Mouse (Mus musculus): Measurements from ENCODE around the gene Ptpa. TPM values are rescaled to one million over a fixed set of nuclear protein-coding genes. Genes with fewer than 3 reads are reported as not detected.

Gene Ptpa
- polyA plus RNA-seq, 1 experiment from 2014 or later = 131 TPM

DNA sequence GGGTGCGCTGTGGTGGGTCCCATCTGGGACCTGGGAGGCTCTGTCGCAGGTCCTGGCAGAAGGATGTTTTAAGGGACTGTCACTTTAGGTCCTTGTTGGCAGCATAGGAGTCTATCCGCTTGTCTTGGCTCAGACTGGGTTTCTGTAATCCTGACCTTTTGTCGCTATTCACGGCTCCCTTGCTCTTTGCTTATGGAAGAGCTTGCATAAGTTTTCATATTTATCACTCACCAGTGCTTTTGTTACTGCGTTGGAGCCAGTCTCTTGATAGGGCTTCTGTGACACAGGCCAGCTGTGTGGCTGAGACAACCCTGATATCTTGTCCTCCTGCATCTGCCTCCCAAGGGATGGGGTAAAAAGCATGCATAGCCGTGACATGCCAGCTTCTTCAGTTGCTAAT lies 36.5 kb upstream of the Ptpa start:
- H3K4me1 ChIP-seq (replicated peaks; ENCODE audit: insufficient read depth, low read length) = no peaks in the 10 kb centered on the region
- H3K4me3 ChIP-seq (replicated peaks; ENCODE audit: low read depth, low read length) = no peak overlapping the region
- no peak overlapping the region for H3K27ac ChIP-seq
- 84% methylated on average over 7 of the region's 7 CpGs for WGBS
- H3K9ac ChIP-seq (ENCODE audit: low read depth, low read length) = no peak overlapping the region
- no peaks in the 10 kb centered on the region for H3K27me3 ChIP-seq (ENCODE audit: insufficient read depth, low read length)
- H3K4me2 ChIP-seq (ENCODE audit: low read length) = no peak overlapping the region
- H3K9me3 ChIP-seq (replicated peaks; ENCODE audit: low read length) = no peaks in the 10 kb centered on the region
- ATAC-seq (replicated peaks; ENCODE audit: low FRiP score, low read depth) (no peak), DNase-seq (ENCODE audit: low spot score) (no peak)
- TF ChIP-seq CTCF (IDR thresholded peaks at IDR 0.05; ENCODE audit: low read depth) = no peak
- H3K36me3 ChIP-seq (ENCODE audit: insufficient read depth, low read length) = peaks cover 69% of the 10 kb centered on the region

GRCm38 (mm10) chr2:30380564-30381376 lies 35.1 kb upstream of the Ptpa start:
- ATAC-seq (replicated peaks; ENCODE audit: low FRiP score, low read depth) (no peak), DNase-seq (ENCODE audit: low spot score) (no peak)
- Histone ChIP-seq H3K4me3 (replicated peaks; ENCODE audit: low read depth, low read length) (no peak overlapping the region), H3K9ac (ENCODE audit: low read depth, low read length) (no peak overlapping the region), H3K4me2 (ENCODE audit: low read length) (no peak overlapping the region), H3K9me3 (replicated peaks; ENCODE audit: low read length) (no peaks in the 10 kb centered on the region), H3K4me1 (replicated peaks; ENCODE audit: insufficient read depth, low read length) (no peaks in the 10 kb centered on the region), H3K36me3 (ENCODE audit: insufficient read depth, low read length) (peaks cover 68% of the 10 kb centered on the region), H3K27ac (no peak overlapping the region), H3K27me3 (ENCODE audit: insufficient read depth, low read length) (no peaks in the 10 kb centered on the region)
- WGBS = 93% methylated on average over 10 of the region's 10 CpGs
- no peak for TF ChIP-seq CTCF (IDR thresholded peaks at IDR 0.05; ENCODE audit: low read depth)

DNA sequence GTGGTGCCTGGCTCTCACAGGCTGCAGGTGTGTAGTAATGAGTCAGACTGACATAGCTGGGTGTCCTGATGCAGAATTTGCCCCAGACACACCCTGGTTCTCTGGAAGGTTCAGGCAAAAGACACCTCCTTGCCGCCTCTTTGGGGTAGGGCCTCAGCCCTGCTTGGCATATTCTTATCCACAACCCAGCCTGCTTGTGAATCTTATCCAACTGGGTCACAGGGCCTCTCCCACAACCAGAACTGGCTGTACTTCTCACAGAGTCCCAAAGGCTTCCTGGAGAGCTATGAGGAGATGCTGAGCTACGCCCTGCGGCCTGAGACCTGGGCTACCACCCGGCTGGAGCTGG lies 34.5 kb upstream of the Ptpa start:
- H3K27ac ChIP-seq = no peak overlapping the region
- no peaks in the 10 kb centered on the region for H3K9me3 ChIP-seq (replicated peaks; ENCODE audit: low read length)
- WGBS = 98% methylated on average over 4 of the region's 4 CpGs
- TF ChIP-seq CTCF (IDR thresholded peaks at IDR 0.05; ENCODE audit: low read depth) = no peak
- H3K4me1 ChIP-seq (replicated peaks; ENCODE audit: insufficient read depth, low read length) = no peaks in the 10 kb centered on the region
- no peaks in the 10 kb centered on the region for H3K27me3 ChIP-seq (ENCODE audit: insufficient read depth, low read length)
- H3K9ac ChIP-seq (ENCODE audit: low read depth, low read length) = no peak overlapping the region
- no peak for ATAC-seq (replicated peaks; ENCODE audit: low FRiP score, low read depth)
- H3K4me3 ChIP-seq (replicated peaks; ENCODE audit: low read depth, low read length) = no peak overlapping the region
- peaks cover 62% of the 10 kb centered on the region for H3K36me3 ChIP-seq (ENCODE audit: insufficient read depth, low read length)
- no peak for DNase-seq (ENCODE audit: low spot score)
- H3K4me2 ChIP-seq (ENCODE audit: low read length) = no peak overlapping the region

DNA sequence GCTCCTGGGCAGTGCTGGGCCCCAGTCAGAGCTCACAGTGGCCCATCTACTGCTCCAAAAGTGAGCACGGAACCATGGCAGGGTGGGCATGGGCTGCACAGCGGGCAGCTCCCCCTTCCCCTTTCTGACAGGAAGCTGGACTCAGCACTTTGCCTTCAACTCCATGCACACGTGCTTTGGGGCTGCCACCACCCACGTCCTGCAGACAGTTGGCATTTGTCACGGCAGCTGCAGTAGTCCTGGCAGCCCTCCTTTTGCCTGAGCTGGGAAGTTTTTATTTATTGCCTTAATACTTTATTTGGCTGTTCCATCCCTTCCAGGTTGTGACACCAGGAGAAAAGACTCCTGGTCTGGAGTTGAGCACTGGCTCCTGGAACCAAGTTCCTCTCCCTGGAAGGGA lies 31.0 kb upstream of the Ptpa start:
- Histone ChIP-seq H3K27ac (no peak overlapping the region), H3K9me3 (replicated peaks; ENCODE audit: low read length) (no peaks in the 10 kb centered on the region), H3K4me2 (ENCODE audit: low read length) (no peak overlapping the region), H3K4me1 (replicated peaks; ENCODE audit: insufficient read depth, low read length) (no peaks in the 10 kb centered on the region), H3K27me3 (ENCODE audit: insufficient read depth, low read length) (no peaks in the 10 kb centered on the region), H3K4me3 (replicated peaks; ENCODE audit: low read depth, low read length) (no peak overlapping the region), H3K9ac (ENCODE audit: low read depth, low read length) (no peak overlapping the region), H3K36me3 (ENCODE audit: insufficient read depth, low read length) (peaks cover 34% of the 10 kb centered on the region; the same call in 1 of the 2 replicates)
- 68% methylated on average over 5 of the region's 5 CpGs for WGBS
- DNase-seq (ENCODE audit: low spot score) (no peak), ATAC-seq (replicated peaks; ENCODE audit: low FRiP score, low read depth) (no peak)
- no peak for TF ChIP-seq CTCF (IDR thresholded peaks at IDR 0.05; ENCODE audit: low read depth)

DNA sequence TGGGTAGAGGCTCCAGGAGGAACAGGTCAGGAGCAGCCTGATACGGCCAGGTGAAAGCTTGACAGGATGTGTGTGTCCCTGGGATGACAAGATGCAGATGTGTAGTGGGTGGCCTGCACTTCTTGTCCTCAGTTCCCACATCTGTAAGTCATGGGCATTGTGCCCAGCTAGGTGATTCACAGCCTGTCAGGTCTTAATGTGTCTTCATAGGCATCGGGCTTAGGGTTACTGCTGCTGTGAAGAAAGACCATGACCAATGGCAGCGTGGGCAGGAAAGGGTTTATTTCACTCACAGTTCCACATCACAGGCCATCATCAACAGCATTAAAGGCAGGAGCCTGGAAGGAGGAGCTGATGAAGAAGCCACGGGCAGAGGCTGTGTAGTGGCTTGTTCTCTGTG lies 30.2 kb upstream of the Ptpa start:
- ATAC-seq (replicated peaks; ENCODE audit: low FRiP score, low read depth) = no peak
- no peak for TF ChIP-seq CTCF (IDR thresholded peaks at IDR 0.05; ENCODE audit: low read depth)
- DNase-seq (ENCODE audit: low spot score) = no peak
- 83% methylated on average over 4 of the region's 4 CpGs for WGBS
- Histone ChIP-seq H3K9me3 (replicated peaks; ENCODE audit: low read length) (no peaks in the 10 kb centered on the region), H3K4me3 (replicated peaks; ENCODE audit: low read depth, low read length) (no peak overlapping the region), H3K4me1 (replicated peaks; ENCODE audit: insufficient read depth, low read length) (no peaks in the 10 kb centered on the region), H3K27ac (no peak overlapping the region), H3K27me3 (ENCODE audit: insufficient read depth, low read length) (no peaks in the 10 kb centered on the region), H3K9ac (ENCODE audit: low read depth, low read length) (no peak overlapping the region), H3K36me3 (ENCODE audit: insufficient read depth, low read length) (peaks cover 32% of the 10 kb centered on the region; the same call in 1 of the 2 replicates), H3K4me2 (ENCODE audit: low read length) (no peak overlapping the region)

GRCm38 (mm10) chr2:30386913-30387312 lies 28.9 kb upstream of the Ptpa start:
- no peak for TF ChIP-seq CTCF (IDR thresholded peaks at IDR 0.05; ENCODE audit: low read depth)
- no peak overlapping the region for H3K4me2 ChIP-seq (ENCODE audit: low read length)
- ATAC-seq (replicated peaks; ENCODE audit: low FRiP score, low read depth) (no peak), DNase-seq (ENCODE audit: low spot score) (no peak)
- H3K27me3 ChIP-seq (ENCODE audit: insufficient read depth, low read length) = no peaks in the 10 kb centered on the region
- no peak overlapping the region for H3K4me3 ChIP-seq (replicated peaks; ENCODE audit: low read depth, low read length)
- no peak overlapping the region for H3K9ac ChIP-seq (ENCODE audit: low read depth, low read length)
- H3K36me3 ChIP-seq (ENCODE audit: insufficient read depth, low read length) = peaks cover 21% of the 10 kb centered on the region; the same call in 1 of the 2 replicates
- H3K27ac ChIP-seq = no peak overlapping the region
- WGBS = 83% methylated on average over 9 of the region's 9 CpGs
- H3K4me1 ChIP-seq (replicated peaks; ENCODE audit: insufficient read depth, low read length) = no peaks in the 10 kb centered on the region
- H3K9me3 ChIP-seq (replicated peaks; ENCODE audit: low read length) = no peaks in the 10 kb centered on the region

All from kidney, postnatal 0 days (tissue).